Mouse (Mus musculus) liver, postnatal 0 days (tissue): Measurements from ENCODE around the gene Btg4. TPM values are rescaled to one million over a fixed set of nuclear protein-coding genes. Genes with fewer than 3 reads are reported as not detected.

ENCODE experiments used
- ATAC-seq: fragments of 200-750 bp; cut with Nextera tagmentation; 2 replicates; pipeline ENCODE4 v1.8.0; 2017; ENCODE audit warnings: mild to moderate bottlenecking, moderate library complexity
- DNase-seq: peaks from one replicate; pipeline ENCODE4 v3.0.0-alpha.2; 2016
- H3K27ac ChIP-seq: fragments of 300-500 bp; sonication (generic); 2 replicates; pipeline ENCODE4 v1.5.1; 2014; ENCODE audit warnings: antibody characterized with exemption, moderate library complexity, mild to moderate bottlenecking, low read depth
- H3K27me3 ChIP-seq: fragments of 300-500 bp; sonication (generic); 2 replicates; pipeline ENCODE4 v1.6.1; 2014; ENCODE audit warnings: low read length, control low read depth, mixed read lengths; ENCODE audit not compliant: insufficient read depth
- H3K36me3 ChIP-seq: fragments of 300-500 bp; sonication (generic); replicated peaks from 2 replicates; pipeline ENCODE4 v1.6.1; 2014; ENCODE audit warnings: mild to moderate bottlenecking, control low read depth, low read length, moderate library complexity, mixed read lengths; ENCODE audit not compliant: insufficient read depth
- H3K4me1 ChIP-seq: fragments of 300-500 bp; sonication (generic); 2 replicates; pipeline ENCODE4 v1.6.1; 2014; ENCODE audit warnings: antibody characterized with exemption, mild to moderate bottlenecking, control low read depth; ENCODE audit not compliant: insufficient read depth
- H3K4me2 ChIP-seq: fragments of 300-500 bp; sonication (generic); 2 replicates; pipeline ENCODE4 v1.6.1; 2014; ENCODE audit warnings: low read depth, mild to moderate bottlenecking, low read length, moderate library complexity, mixed read lengths
- H3K4me3 ChIP-seq: fragments of 300-500 bp; sonication (generic); 2 replicates; pipeline ENCODE4 v1.5.1; 2014; ENCODE audit warnings: low read depth, low read length
- H3K9ac ChIP-seq: fragments of 300-500 bp; sonication (generic); replicated peaks from 2 replicates; pipeline ENCODE4 v1.6.1; 2014; ENCODE audit warnings: mild to moderate bottlenecking, moderate library complexity
- H3K9me3 ChIP-seq: fragments of 300-500 bp; sonication (generic); 2 replicates; pipeline ENCODE4 v1.6.1; 2016; ENCODE audit warnings: mild to moderate bottlenecking, control low read depth, low read length, mixed read lengths
- CTCF ChIP-seq: sonication (generic); IDR thresholded peaks from 2 replicates; pipeline ENCODE4 v1.5.1; 2016; ENCODE audit warnings: antibody characterized with exemption, low read depth
- EP300 ChIP-seq: IDR thresholded peaks from 2 replicates; pipeline ENCODE4 v1.6.1; 2016; ENCODE audit warnings: antibody characterized with exemption, low read depth, mild to moderate bottlenecking
- WGBS: fragments of 180-500 bp; shearing (Covaris S2); extraction: QIAGEN DNeasy Blood & Tissue Kit; methylation state at CpG from one replicate; pipeline ENCODE4 v1.1.7; 2014; ENCODE audit not compliant: insufficient replicate concordance; 5-methylcytosine and 5-hydroxymethylcytosine counted together
- polyA plus RNA-seq: library from polyadenylated mRNA; unstranded; fragments of >200 nt; fragmentation: Nextera tagmentation; extraction: Ambion mirVana; gene quantifications from 2 replicates; pipeline ENCODE4 v1.2.1, GENCODE M21; 2015

Gene Btg4
- polyA plus RNA-seq, 1 experiment from 2014 or later = not detected

GRCm38 (mm10) chr9:51075780-51076179 lies 15.1 kb downstream of the Btg4 start:
- DNase-seq = no peak
- no peak for ATAC-seq
- H3K27ac ChIP-seq = no peak overlapping the region
- peak overlapping the region; percentile 74 for H3K4me2 ChIP-seq
- H3K4me3 ChIP-seq = peak overlapping the region; percentile 38; the same call in 1 of the 2 replicates
- TF ChIP-seq EP300 = no peak
- no peak for TF ChIP-seq CTCF
- WGBS = 32% methylated on average over 3 of the region's 3 CpGs
- H3K27me3 ChIP-seq = no peaks in the 10 kb centered on the region
- no peak overlapping the region for H3K9ac ChIP-seq
- H3K36me3 ChIP-seq = no peaks in the 10 kb centered on the region
- no peaks in the 10 kb centered on the region for H3K9me3 ChIP-seq
- peaks cover 9% of the 10 kb centered on the region for H3K4me1 ChIP-seq

- no peaks in the 10 kb centered on the region for H3K36me3 ChIP-seq
- H3K27ac ChIP-seq = 0 out of 2 replicates have a peak overlapping the region, but pooled peaks have one; percentile 18
- peak overlapping the region; percentile 31 for H3K9ac ChIP-seq
- H3K4me3 ChIP-seq = peak overlapping the region; percentile 38
- DNase-seq (peak; percentile 24), ATAC-seq (peak; percentile 31; the same call in 1 of the 2 replicates)
- no peak for TF ChIP-seq CTCF
- no peak for TF ChIP-seq EP300
- peak overlapping the region; percentile 74 for H3K4me2 ChIP-seq
- H3K4me1 ChIP-seq = peaks cover 9% of the 10 kb centered on the region
- under 1% methylated on average over 17 of the region's 17 CpGs for WGBS
- H3K27me3 ChIP-seq = no peaks in the 10 kb centered on the region
- H3K9me3 ChIP-seq = no peaks in the 10 kb centered on the region
Observed at GRCm38 (mm10) chr9:51076300-51076978, 15.7 kb downstream of the Btg4 start.

GRCm38 (mm10) chr9:51076979-51077315 lies 16.2 kb downstream of the Btg4 start, which contains the start of gene Layn:
Gene Layn (minus strand): TSS chr9:51077094.
- Histone ChIP-seq H3K9me3 (no peaks in the 10 kb centered on the region), H3K9ac (peak within 1 kb of the TSS; percentile 31), H3K4me2 (peak within 1 kb of the TSS; percentile 74), H3K27me3 (no peaks in the 10 kb centered on the region), H3K4me1 (peaks cover 9% of the 10 kb centered on the region), H3K4me3 (peak within 1 kb of the TSS; percentile 38), H3K27ac (0 out of 2 replicates have a peak within 1 kb of the TSS, but pooled peaks have one; percentile 18), H3K36me3 (no peaks in the 10 kb centered on the region)
- under 1% methylated on average over 14 of the region's 14 CpGs for WGBS
- ATAC-seq (peak; percentile 72), DNase-seq (peak; percentile 75)
- TF ChIP-seq CTCF (peak; percentile 20), EP300 (no peak)

- no peak overlapping the region for H3K27ac ChIP-seq
- no peaks in the 10 kb centered on the region for H3K27me3 ChIP-seq
- DNase-seq (no peak), ATAC-seq (no peak)
- no peaks in the 10 kb centered on the region for H3K9me3 ChIP-seq
- WGBS = 74% methylated on average over 5 of the region's 5 CpGs
- no peak overlapping the region for H3K9ac ChIP-seq
- no peaks in the 10 kb centered on the region for H3K36me3 ChIP-seq
- H3K4me1 ChIP-seq = peaks cover 5% of the 10 kb centered on the region
- no peak for TF ChIP-seq EP300
- TF ChIP-seq CTCF = no peak
- no peak overlapping the region for H3K4me2 ChIP-seq
- no peak overlapping the region for H3K4me3 ChIP-seq
Observed at GRCm38 (mm10) chr9:51081614-51082013, 20.9 kb downstream of the Btg4 start.

GRCm38 (mm10) chr9:51093697-51094096 lies 33.0 kb downstream of the Btg4 start:
- 51% methylated on average over 5 of the region's 5 CpGs for WGBS
- H3K9ac ChIP-seq = no peak overlapping the region
- H3K27ac ChIP-seq = no peak overlapping the region
- no peaks in the 10 kb centered on the region for H3K4me1 ChIP-seq
- no peaks in the 10 kb centered on the region for H3K27me3 ChIP-seq
- ATAC-seq (no peak), DNase-seq (no peak)
- H3K9me3 ChIP-seq = no peaks in the 10 kb centered on the region
- no peak overlapping the region for H3K4me3 ChIP-seq
- H3K36me3 ChIP-seq = no peaks in the 10 kb centered on the region
- no peak overlapping the region for H3K4me2 ChIP-seq
- TF ChIP-seq EP300 (peak; percentile 71), CTCF (no peak)

GRCm38 (mm10) chr9:51096306-51096705 lies 35.6 kb downstream of the Btg4 start:
- TF ChIP-seq EP300 = no peak
- TF ChIP-seq CTCF = no peak
- Histone ChIP-seq H3K27me3 (0 out of 2 replicates have a peak, but pooled peaks cover 4% of the 10 kb centered on the region), H3K36me3 (no peaks in the 10 kb centered on the region), H3K4me2 (no peak overlapping the region), H3K9me3 (no peaks in the 10 kb centered on the region), H3K4me1 (no peaks in the 10 kb centered on the region), H3K4me3 (no peak overlapping the region), H3K27ac (no peak overlapping the region), H3K9ac (no peak overlapping the region)
- ATAC-seq = no peak
- DNase-seq = no peak
- WGBS = 33% methylated on average over 2 of the region's 2 CpGs
